Mouse (Mus musculus): ENCODE results near the gene Aplp1.

Gene Aplp1

GRCm38 (mm10) chr7:30408639-30409038, 36.7 kb downstream of the Aplp1 start:
- DNase-seq, result no peak

GRCm38 (mm10) chr7:30402343-30402742, 43.0 kb downstream of the Aplp1 start:
- no peak for DNase-seq

- no peak for DNase-seq
These were observed 45.7 kb downstream of the Aplp1 start for GRCm38 (mm10) chr7:30399671-30400070.

GRCm38 (mm10) chr7:30394871-30395270, 50.5 kb downstream of the Aplp1 start:
- DNase-seq, result no peak

GRCm38 (mm10) chr7:30394379-30394778, 51.0 kb downstream of the Aplp1 start:
- peak; percentile 9 for DNase-seq

- DNase-seq, result no peak
These were observed 51.7 kb downstream of the Aplp1 start for GRCm38 (mm10) chr7:30393631-30394030.

GRCm38 (mm10) chr7:30392746-30393520, 52.4 kb downstream of the Aplp1 start:
- no peak for DNase-seq
